Mouse (Mus musculus): ENCODE results near the gene Stk11.

Gene Stk11

DNA sequence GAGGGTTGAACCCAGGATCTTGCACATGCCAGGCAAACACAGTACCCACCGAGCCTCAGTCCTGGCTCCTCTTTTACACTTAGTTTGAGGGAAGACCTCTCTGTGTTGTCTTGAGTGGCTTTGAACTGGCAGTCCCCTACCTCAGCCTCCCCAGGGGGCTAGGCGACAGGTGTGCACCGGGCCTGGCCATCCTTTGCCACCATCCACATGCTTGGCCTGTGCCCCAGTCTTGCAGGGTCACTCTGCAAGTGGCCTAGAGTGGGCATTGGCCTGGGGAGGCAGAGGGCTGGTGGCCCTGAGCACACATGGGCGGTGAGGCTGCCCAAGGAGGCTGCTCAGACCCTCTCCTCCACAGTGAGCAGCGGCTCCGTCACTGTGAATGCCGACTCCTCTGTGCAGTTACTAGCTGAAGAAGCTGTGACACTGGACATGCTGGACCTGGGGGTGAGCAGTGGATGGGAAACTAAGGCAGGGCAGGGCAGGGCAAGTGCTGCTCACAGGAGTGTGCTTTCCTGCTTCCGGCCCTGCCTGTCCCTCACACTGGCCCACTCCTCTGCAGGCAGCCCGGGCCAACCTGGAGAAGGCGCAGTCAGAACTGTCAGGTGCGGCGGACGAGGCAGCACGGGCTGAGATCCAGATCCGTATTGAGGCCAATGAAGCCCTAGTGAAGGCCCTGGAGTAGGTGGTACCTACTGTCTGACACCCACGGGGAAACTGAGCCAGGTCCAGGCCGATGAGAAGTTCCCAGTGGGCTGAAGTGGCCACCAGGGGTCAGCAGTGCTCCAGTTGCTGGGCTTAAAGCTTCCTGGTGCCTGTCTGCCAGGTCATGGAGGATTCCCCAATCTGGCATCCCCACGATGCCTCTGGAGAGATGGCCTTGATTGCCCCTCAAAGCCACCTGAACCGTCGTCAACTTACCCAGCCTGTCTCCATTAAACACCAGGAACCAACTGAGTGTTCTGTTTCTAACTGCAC lies 29.5 kb downstream of the Stk11 start:
- DNase-seq (ENCODE audit: low spot score), result peak; percentile 83

DNA sequence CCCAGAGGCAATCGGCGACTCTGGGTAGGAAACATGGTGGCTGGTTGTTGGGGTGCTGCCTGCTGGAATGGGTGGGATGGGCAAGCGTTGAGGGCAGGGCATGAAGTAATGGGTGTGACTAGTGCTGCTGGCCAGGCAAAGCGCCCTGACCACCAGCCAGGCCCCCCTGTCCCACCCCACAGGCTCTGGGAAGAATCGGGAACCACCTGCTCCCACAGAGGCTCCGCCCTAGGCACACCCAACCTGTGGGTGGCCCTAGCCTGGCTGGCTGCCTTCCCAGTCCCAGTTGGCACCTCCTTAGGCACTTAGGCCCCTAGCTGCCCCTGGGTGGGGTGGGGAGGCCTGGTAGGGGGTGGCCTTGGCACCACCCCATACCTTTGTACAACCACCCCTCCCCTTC lies 30.3 kb downstream of the Stk11 start:
- no peak for DNase-seq (ENCODE audit: low spot score)

DNA sequence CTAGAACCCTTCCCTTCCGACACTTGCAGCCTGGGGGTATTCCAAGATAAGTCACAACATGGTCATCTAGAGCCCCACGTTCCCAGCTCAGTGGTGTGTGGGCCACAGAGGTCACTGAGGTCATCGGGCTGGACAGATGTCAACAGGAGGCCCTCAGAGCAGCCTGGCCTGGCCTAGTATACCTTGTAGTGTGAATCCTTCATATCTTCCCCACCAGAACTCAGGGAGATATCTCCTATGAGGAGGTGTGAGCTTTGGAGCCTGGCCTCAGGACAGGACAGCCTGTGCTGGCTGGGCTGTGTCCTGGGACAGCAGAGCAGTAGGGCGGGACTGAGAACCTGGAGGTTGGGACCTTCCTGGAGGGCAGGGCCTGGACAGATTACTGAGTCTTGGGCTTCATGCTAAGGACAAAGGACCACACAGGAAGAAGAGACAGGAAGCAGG lies 31.0 kb downstream of the Stk11 start:
- DNase-seq (ENCODE audit: low spot score), result no peak

DNA sequence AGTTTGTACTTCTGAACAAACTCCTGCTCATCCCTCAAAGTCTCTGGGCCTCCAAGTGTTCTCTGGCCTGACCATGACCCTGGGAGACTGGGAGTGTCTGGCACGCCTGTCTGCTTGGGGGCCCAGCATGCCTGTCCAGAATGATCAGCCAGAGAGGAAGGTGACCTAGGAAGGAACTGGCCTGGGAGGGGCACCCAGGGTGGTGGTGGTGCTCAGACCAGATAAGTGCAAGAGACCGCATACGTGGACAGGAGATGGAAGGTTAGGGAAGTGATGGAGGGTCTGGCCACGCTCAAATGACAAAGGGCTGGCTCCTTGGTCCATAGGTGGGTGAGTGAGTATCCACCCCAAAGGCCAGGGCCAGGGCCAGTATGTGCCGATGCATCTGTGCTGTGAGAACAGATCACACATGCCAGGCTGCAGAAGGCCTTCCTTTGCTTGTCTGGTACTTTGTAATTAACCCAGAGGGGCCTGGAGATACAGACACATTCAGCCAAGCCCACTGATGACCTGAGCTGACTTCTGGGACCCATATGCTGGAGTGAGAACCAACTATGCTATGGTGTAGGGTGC lies 31.6 kb downstream of the Stk11 start:
- no peak for DNase-seq (ENCODE audit: low spot score)

GRCm38 (mm10) chr10:80147719-80148601 lies 32.4 kb downstream of the Stk11 start, which contains the start of gene Midn:
Midn (plus strand) TSS chr10:80148272.
- peak; percentile 79 for DNase-seq (ENCODE audit: low spot score)

- DNase-seq (ENCODE audit: low spot score), result peak; percentile 93
Measured at GRCm38 (mm10) chr10:80148610-80149290, 33.1 kb downstream of the Stk11 start.

- peak; percentile 99 for DNase-seq (ENCODE audit: low spot score)
Measured at GRCm38 (mm10) chr10:80149291-80150225, 34.0 kb downstream of the Stk11 start.

DNA sequence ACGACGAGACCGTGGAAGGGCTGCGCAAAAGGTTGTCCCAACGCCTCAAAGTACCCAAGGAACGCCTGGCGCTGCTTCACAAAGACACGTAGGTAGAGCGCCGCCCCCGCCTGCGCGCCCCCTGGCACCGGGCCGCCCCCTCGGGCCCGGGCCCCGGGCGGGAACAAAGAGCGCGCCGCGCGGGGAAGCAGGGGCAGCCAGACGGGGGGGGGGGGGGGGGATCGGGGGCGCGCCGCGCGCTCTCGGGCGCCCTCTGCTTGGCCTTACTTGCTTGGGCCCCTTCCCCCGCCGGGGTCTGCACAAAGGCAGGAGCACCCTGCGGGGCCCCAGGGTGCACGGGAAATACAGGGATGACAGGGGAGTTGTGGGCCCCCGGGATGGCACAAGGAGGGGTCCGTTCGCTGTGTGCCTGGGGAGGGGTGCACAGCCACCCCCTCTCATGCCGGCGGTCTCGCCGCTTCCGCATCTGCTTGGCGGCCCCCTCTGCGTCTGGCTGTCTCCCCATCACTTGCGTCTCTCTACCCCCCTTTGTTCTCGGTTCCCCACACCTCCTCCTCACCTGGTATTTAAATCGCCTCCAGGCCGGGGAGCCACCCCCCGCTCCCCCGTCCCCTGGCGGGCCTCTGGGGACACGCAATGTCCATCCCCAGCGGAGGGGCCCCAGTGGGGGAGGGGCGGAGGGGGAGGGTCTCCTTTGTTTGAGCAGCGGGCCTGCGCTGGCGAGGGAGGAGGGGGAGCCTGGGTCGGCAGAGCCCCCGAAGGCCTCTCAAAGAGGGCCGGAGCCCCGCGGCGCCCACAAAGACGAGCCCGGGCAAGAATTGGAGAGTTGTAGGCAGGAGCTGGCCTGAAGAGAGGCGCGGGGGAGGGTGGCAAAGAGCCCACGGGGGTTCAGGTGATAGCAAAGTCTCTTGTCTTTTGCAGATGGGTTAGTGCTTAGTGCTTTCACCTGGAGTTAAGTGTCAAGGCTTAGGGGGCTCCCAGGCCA lies 34.9 kb downstream of the Stk11 start:
- DNase-seq (ENCODE audit: low spot score), result peak; percentile 72

DNA sequence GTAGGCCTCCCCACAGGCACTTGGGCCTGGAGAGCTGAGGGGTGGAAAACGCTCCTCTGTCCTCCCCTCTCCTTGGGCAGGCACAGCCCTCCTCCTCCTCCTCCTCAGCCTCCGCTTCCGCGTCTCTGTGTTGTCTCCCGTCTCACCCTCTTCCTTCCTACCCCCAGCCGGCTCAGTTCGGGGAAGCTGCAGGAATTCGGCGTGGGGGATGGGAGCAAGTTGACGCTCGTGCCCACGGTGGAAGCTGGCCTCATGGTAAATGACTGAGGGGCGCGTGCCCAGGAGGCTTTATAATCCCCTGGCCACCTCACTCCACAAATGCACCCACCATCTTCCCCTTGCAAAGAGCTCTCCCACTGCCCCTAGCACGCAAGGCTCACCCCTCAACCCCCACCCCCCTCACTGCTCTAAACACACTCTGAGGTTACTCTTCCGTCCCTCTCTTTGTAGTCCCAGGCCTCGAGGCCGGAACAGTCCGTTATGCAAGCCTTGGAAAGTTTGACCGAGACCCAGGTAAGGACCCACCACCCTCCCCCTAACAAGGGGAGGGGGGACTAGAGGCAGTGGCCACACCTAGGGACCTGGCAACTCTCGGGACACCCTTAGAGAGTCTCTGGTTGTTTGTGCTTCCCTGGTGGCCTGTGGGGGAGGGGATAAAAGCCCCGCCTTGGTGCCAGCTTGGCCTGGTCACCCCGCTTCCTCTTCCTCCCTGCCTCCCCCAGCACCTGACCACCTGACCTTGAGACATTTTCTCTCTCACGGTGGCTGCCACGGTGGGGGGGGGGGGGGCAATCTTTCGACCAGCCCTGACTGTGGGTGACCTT lies 35.8 kb downstream of the Stk11 start:
- DNase-seq (ENCODE audit: low spot score), result peak; percentile 67

GRCm38 (mm10) chr10:80152071-80152872 lies 36.7 kb downstream of the Stk11 start:
- peak; percentile 56 for DNase-seq (ENCODE audit: low spot score)

DNA sequence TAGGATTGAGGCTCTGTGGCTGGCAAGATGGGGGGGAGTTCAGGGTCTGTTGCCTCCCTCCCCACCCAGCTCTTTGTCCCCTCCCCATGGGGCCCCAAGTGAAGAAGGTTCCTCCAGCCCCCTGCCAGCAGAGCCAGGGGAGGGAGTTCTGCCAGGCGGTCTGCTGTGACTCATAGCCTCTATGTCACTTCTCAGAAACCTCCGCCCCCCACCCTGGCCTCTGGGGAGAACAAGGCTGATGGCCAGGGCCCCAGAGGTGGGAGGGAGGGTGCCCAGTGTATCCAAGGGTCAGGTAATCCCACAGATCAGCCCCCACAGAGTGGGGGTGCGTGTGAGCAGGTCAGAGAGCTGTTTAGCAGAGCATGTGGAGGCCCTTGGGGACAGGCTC lies 37.3 kb downstream of the Stk11 start:
- no peak for DNase-seq (ENCODE audit: low spot score)

GRCm38 (mm10) chr10:80153713-80154112 lies 38.1 kb downstream of the Stk11 start:
- no peak for DNase-seq (ENCODE audit: low spot score)

DNA sequence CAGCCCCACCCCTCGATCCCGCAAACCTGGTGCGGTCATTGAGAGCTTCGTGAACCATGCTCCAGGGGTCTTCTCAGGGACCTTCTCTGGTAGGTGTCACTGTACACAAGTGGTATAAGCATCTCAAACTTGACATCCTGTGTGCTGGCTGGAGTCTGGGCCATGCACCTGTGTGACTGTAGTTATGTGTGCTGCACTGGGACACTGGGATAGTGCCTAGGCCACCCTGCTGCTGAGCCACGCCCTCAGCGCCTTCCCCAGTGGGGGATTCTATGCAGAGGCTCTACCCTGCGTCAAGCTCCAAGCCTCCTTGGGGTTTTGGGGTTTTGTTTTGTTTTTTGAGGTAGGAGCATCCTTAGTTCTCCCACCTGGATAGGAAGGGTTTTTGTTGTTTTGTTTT lies 38.8 kb downstream of the Stk11 start:
- no peak for DNase-seq (ENCODE audit: low spot score)

DNA sequence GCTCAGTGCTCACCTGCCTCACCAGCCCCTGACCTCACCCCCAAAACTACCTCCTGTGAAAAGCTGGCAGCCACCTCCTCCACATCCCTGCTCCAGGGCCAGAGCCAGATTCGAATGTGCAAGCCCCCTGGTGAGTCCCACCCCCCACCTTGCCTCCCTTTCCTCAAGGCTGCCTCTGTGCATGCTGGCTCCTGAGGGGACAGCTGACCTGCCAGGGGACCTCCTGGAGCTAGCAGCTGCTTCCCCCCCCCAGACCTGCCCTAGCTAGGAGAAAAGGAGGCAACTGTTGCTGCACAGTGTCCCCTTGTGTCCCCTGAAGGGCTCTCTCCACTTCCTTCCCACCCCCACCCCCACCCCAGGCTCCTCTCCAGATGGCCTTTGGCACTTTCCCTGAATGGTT lies 39.7 kb downstream of the Stk11 start:
- no peak for DNase-seq (ENCODE audit: low spot score)

- no peak for DNase-seq (ENCODE audit: low spot score)
Measured at GRCm38 (mm10) chr10:80156002-80156751, 40.6 kb downstream of the Stk11 start.

DNA sequence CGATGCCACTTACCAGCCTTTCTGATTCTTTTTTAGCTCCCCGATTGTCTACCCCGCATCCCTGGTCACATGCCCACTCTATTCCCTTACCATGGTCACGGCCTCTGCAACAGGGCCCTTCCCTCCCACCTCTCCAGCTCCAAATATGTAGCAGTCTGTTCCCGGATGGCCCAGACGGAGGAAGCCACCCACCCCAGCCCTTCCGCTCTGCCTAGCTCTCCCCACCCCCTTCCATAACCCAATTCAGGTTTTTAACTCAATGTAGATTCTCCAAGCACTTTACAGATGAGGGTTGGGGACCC lies 41.1 kb downstream of the Stk11 start:
- no peak for DNase-seq (ENCODE audit: low spot score)

Data from embryo, embryonic 10 days (tissue).